Mouse (Mus musculus): ENCODE measurements at regions not wholly inside any gene's neighbourhood (a gene's known extent, or its start where the extent isn't known, plus 50 kb on each side); places are given as distances from the start of the nearest gene placed in this dataset.

DNA sequence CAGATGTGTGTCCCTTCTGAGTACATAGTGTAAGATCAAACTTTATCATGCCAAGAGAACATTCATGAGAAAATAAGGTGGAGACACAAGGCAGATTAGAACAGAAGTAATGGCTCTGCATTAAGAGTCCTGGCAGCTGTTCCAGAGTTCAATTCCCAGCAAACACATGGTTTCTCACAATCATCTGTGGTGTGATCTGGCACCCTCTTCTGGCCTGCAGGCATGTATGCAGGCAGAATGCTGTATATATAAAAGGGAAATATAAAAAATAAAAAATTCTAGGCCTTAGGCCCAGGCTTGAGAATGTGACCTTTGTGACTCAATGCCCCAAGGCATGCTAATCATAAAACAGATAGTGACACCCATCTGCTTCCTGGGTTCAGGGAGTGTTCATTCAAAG, 587.7 kb upstream of the Dsel start:
- peak; percentile 14; the same call in 1 of the 2 replicates for TF ChIP-seq CTCF (conservative IDR thresholded peaks at IDR 0.05; ENCODE audit: low read length)
- no peak for TF ChIP-seq POU5F1 (IDR thresholded peaks at IDR 0.05; ENCODE audit: borderline replicate concordance, low read length)
